Mouse (Mus musculus): ENCODE measurements at regions not wholly inside any gene's neighbourhood (a gene's known extent, or its start where the extent isn't known, plus 50 kb on each side); places are given as distances from the start of the nearest gene placed in this dataset.
A peak's percentile ranks its signal among the peaks of the same experiment; 100 is the strongest.
"Not testable (repeated sequence)": the region's sequence is repeated elsewhere in the genome, so short reads cannot be mapped to it uniquely, and the experiment has no call there.

DNA sequence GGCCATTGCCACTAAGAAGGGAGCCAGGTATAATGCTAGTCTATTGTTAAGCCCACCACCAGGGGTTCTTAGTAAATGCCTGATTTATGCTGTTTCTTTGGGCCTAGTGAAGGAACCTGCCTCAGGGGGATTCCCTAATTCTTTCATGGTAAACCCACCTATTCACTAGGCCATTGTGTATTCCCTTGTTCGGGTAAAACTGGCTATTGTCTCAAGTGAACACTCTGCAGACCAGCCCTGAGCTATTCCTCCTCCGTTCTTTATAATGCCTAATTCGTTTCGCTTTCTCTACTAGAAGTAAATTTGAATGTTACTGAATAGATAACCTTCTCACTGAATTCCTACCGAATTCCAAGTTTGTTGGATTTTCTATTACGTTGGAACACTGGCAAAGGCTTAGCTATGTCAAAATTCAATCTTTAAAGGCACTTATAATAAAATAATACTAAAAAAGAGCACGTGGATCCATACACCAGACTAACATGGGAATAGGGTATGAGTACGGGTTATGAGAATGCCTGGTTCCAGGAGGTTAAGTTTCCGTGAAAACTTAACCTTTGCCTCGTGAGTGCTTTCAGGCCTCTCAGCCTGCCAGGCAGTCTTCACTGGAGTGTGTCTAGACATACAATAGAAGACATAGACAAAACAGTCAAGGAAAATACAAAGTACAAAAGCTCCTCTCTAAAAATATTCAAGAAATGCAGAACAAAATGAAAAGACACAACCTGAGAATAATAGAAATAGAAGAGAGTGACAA, 536.8 kb upstream of the Cntn5 start:
- H3K9me3 ChIP-seq (replicated peaks; ENCODE audit: control insufficient read depth, insufficient read depth, low read length, poor library complexity, severe bottlenecking): peaks cover 12% of the 10 kb centered on the region; the same call in 1 of the 2 replicates
- not testable (repeated sequence) for H3K4me1 ChIP-seq (ENCODE audit: control insufficient read depth, insufficient read depth, low read length); H3K9ac ChIP-seq (ENCODE audit: low read depth, poor library complexity, severe bottlenecking); H3K36me3 ChIP-seq (ENCODE audit: control insufficient read depth, insufficient read depth, low read length, poor library complexity, severe bottlenecking); H3K27me3 ChIP-seq (ENCODE audit: control insufficient read depth, insufficient read depth, low read length, poor library complexity, severe bottlenecking); H3K4me3 ChIP-seq (ENCODE audit: low read depth, low read length)
- peak overlapping the region; percentile 99 for H3K27ac ChIP-seq (ENCODE audit: insufficient read depth, low read length)

DNA sequence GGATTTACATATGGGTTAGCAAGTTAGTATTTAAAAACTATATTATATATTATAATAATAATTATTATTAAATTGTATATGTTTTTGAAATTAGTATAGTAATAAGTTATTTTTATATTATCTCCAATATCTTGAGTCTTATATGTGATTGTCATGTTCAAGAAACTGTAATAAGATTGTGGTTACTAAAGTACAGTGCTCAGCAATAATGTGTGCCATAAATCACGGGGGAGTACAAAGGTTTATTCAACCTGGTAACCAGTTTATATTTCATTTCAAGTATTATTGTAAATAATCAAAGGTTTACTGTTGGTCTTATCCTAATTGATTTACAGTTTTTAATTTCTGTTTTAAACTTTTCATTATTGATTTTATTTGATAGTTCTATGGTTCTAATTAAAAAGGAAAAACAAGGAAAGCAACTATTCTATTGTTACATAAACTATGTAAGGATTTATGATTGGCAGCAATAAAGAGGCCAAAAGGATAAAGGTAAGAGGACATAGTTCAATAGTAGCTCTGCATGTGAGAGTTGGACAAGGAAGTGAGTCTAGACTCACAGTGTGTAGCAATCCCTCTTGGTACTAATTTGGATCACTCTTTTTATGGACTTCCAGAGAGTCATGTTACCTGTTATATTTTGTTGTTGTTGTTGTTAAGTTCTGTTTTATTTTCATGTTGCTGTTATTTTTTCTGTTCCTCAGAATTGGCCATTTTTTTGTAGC, 532.0 kb upstream of the Cntn5 start:
- no peak overlapping the region for H3K27ac ChIP-seq (ENCODE audit: insufficient read depth, low read length)
- peaks cover 3% of the 10 kb centered on the region; the same call in 1 of the 2 replicates for H3K9me3 ChIP-seq (replicated peaks; ENCODE audit: control insufficient read depth, insufficient read depth, low read length, poor library complexity, severe bottlenecking)
- no peaks in the 10 kb centered on the region for H3K27me3 ChIP-seq (ENCODE audit: control insufficient read depth, insufficient read depth, low read length, poor library complexity, severe bottlenecking)
- H3K36me3 ChIP-seq (ENCODE audit: control insufficient read depth, insufficient read depth, low read length, poor library complexity, severe bottlenecking): no peaks in the 10 kb centered on the region
- no peak overlapping the region for H3K4me3 ChIP-seq (ENCODE audit: low read depth, low read length)
- H3K4me1 ChIP-seq (ENCODE audit: control insufficient read depth, insufficient read depth, low read length): no peaks in the 10 kb centered on the region
- TF ChIP-seq EP300 (IDR thresholded peaks at IDR 0.05; ENCODE audit: insufficient read depth, low read depth, low read length): no peak
- TF ChIP-seq POLR2A (IDR thresholded peaks at IDR 0.05; ENCODE audit: insufficient read depth, low read length): no peak
- TF ChIP-seq CTCF (IDR thresholded peaks at IDR 0.05; ENCODE audit: low read depth, low read length): no peak
- no peak overlapping the region for H3K9ac ChIP-seq (ENCODE audit: low read depth, poor library complexity, severe bottlenecking)

DNA sequence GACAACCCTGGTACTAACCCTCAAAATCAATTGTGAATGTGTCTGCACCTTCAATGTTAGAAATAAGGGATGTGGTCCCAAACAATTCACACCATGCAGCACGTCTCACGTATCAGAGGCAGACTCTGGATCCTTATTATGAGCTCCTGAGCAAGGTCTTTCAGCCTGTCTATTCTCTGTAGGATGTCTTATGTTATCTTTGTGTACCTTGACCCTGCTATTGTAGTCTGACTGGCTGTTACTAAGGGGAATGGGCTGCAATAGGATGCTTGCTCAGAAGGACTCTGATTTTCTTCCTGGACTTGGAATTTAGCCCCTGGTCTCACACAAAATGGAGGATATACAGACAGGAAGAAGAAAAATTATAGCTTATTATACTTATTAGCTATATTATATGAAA, 531.4 kb upstream of the Cntn5 start:
- H3K9me3 ChIP-seq (replicated peaks; ENCODE audit: control insufficient read depth, insufficient read depth, low read length, poor library complexity, severe bottlenecking): peaks cover 3% of the 10 kb centered on the region; the same call in 1 of the 2 replicates
- no peak overlapping the region for H3K27ac ChIP-seq (ENCODE audit: insufficient read depth, low read length)
- TF ChIP-seq CTCF (IDR thresholded peaks at IDR 0.05; ENCODE audit: low read depth, low read length): no peak
- TF ChIP-seq EP300 (IDR thresholded peaks at IDR 0.05; ENCODE audit: insufficient read depth, low read depth, low read length): no peak
- TF ChIP-seq POLR2A (IDR thresholded peaks at IDR 0.05; ENCODE audit: insufficient read depth, low read length): no peak
- H3K9ac ChIP-seq (ENCODE audit: low read depth, poor library complexity, severe bottlenecking): no peak overlapping the region
- H3K27me3 ChIP-seq (ENCODE audit: control insufficient read depth, insufficient read depth, low read length, poor library complexity, severe bottlenecking): no peaks in the 10 kb centered on the region
- H3K36me3 ChIP-seq (ENCODE audit: control insufficient read depth, insufficient read depth, low read length, poor library complexity, severe bottlenecking): no peaks in the 10 kb centered on the region
- H3K4me3 ChIP-seq (ENCODE audit: low read depth, low read length): no peak overlapping the region
- H3K4me1 ChIP-seq (ENCODE audit: control insufficient read depth, insufficient read depth, low read length): no peaks in the 10 kb centered on the region

- Histone ChIP-seq H3K4me1 (ENCODE audit: control insufficient read depth, insufficient read depth, low read length) (no peaks in the 10 kb centered on the region), H3K9me3 (replicated peaks; ENCODE audit: control insufficient read depth, insufficient read depth, low read length, poor library complexity, severe bottlenecking) (peaks cover 3% of the 10 kb centered on the region; the same call in 1 of the 2 replicates), H3K27me3 (ENCODE audit: control insufficient read depth, insufficient read depth, low read length, poor library complexity, severe bottlenecking) (no peaks in the 10 kb centered on the region), H3K27ac (ENCODE audit: insufficient read depth, low read length) (no peak overlapping the region), H3K36me3 (ENCODE audit: control insufficient read depth, insufficient read depth, low read length, poor library complexity, severe bottlenecking) (no peaks in the 10 kb centered on the region), H3K9ac (ENCODE audit: low read depth, poor library complexity, severe bottlenecking) (no peak overlapping the region), H3K4me3 (ENCODE audit: low read depth, low read length) (no peak overlapping the region)
- TF ChIP-seq POLR2A (IDR thresholded peaks at IDR 0.05; ENCODE audit: insufficient read depth, low read length): no peak
- peak; percentile 16 for TF ChIP-seq CTCF (IDR thresholded peaks at IDR 0.05; ENCODE audit: low read depth, low read length)
- no peak for TF ChIP-seq EP300 (IDR thresholded peaks at IDR 0.05; ENCODE audit: insufficient read depth, low read depth, low read length)
These were observed 530.4 kb upstream of the Cntn5 start for GRCm38 (mm10) chr9:11435019-11435418.

DNA sequence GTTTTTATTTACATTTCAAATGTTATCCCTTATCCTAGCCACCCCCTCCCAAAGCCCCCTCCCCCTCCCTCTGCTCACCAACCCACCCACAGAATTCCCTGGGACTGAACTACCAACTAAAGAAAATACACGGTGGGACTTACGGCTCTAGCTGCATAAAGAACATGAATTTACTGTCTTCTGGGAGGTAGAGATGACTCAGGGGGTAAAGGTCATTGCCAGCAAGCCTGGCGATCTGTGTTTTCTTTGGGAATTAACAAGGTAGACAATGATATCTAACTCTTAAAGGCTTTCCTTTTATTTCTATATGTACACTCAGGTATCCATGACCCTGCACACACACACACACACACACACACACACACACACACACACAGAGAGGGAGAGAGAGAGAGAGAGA, 521.9 kb upstream of the Cntn5 start:
- no peaks in the 10 kb centered on the region for H3K9me3 ChIP-seq (replicated peaks; ENCODE audit: control insufficient read depth, insufficient read depth, low read length, poor library complexity, severe bottlenecking)
- no peaks in the 10 kb centered on the region for H3K27me3 ChIP-seq (ENCODE audit: control insufficient read depth, insufficient read depth, low read length, poor library complexity, severe bottlenecking)
- no peak overlapping the region for H3K4me3 ChIP-seq (ENCODE audit: low read depth, low read length)
- H3K36me3 ChIP-seq (ENCODE audit: control insufficient read depth, insufficient read depth, low read length, poor library complexity, severe bottlenecking): no peaks in the 10 kb centered on the region
- TF ChIP-seq EP300 (IDR thresholded peaks at IDR 0.05; ENCODE audit: insufficient read depth, low read depth, low read length) (no peak), CTCF (IDR thresholded peaks at IDR 0.05; ENCODE audit: low read depth, low read length) (no peak), POLR2A (IDR thresholded peaks at IDR 0.05; ENCODE audit: insufficient read depth, low read length) (no peak)
- H3K9ac ChIP-seq (ENCODE audit: low read depth, poor library complexity, severe bottlenecking): no peak overlapping the region
- no peak overlapping the region for H3K27ac ChIP-seq (ENCODE audit: insufficient read depth, low read length)
- no peaks in the 10 kb centered on the region for H3K4me1 ChIP-seq (ENCODE audit: control insufficient read depth, insufficient read depth, low read length)

DNA sequence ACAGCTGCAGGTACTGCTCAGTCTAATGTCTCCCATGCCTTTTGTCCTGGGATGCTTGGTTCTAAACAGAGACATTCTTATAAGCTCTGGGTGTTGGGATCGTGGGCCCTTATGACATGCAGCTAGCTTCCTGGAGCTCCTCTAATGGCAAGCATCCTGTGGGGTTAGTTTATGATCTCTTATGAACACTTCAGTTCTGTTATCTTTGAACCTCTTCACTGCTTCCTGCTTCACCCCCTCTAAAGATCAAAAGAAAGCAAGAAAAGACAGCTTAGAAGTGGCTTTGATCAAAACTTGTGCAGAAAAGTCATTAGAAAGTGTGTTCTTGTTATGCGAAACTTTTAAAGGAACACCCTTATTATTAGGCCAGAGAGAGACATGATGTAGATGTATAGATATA, 492.3 kb upstream of the Cntn5 start:
- Histone ChIP-seq H3K9me3 (replicated peaks; ENCODE audit: control insufficient read depth, insufficient read depth, low read length, poor library complexity, severe bottlenecking) (no peaks in the 10 kb centered on the region; the same call in 1 of the 2 replicates), H3K4me1 (ENCODE audit: control insufficient read depth, insufficient read depth, low read length) (no peaks in the 10 kb centered on the region)
- TF ChIP-seq POLR2A (IDR thresholded peaks at IDR 0.05; ENCODE audit: insufficient read depth, low read length) (no peak), CTCF (IDR thresholded peaks at IDR 0.05; ENCODE audit: low read depth, low read length) (no peak), EP300 (IDR thresholded peaks at IDR 0.05; ENCODE audit: insufficient read depth, low read depth, low read length) (no peak)

More for the DNA sequence above, 492.3 kb upstream of the Cntn5 start:
- Histone ChIP-seq H3K36me3 (ENCODE audit: control insufficient read depth, insufficient read depth, low read length, poor library complexity, severe bottlenecking) (no peaks in the 10 kb centered on the region), H3K9ac (ENCODE audit: low read depth, poor library complexity, severe bottlenecking) (no peak overlapping the region), H3K27me3 (ENCODE audit: control insufficient read depth, insufficient read depth, low read length, poor library complexity, severe bottlenecking) (no peaks in the 10 kb centered on the region), H3K4me3 (ENCODE audit: low read depth, low read length) (no peak overlapping the region), H3K27ac (ENCODE audit: insufficient read depth, low read length) (no peak overlapping the region)
